Mouse (Mus musculus) hindbrain, embryonic 11.5 days (tissue): ENCODE measurements around the gene Sec14l1. TPM values are rescaled to one million over a fixed set of nuclear protein-coding genes. Genes with fewer than 3 reads are reported as not detected.

Source experiments
- ATAC-seq: fragments of 200-750 bp; cut with Nextera tagmentation; 2 replicates; pipeline ENCODE4 v1.8.0; 2017; ENCODE audit warnings: mild to moderate bottlenecking, moderate TSS enrichment, moderate library complexity; ENCODE audit not compliant: low FRiP score
- DNase-seq: peaks from one replicate; pipeline ENCODE4 v3.0.0-alpha.2; 2015; ENCODE audit warnings: low spot score
- H3K27ac ChIP-seq: fragments of 300-500 bp; sonication (generic); 2 replicates; pipeline ENCODE4 v1.5.1; 2014; ENCODE audit warnings: mild to moderate bottlenecking, low read depth, low read length
- H3K27me3 ChIP-seq: fragments of 300-500 bp; sonication (generic); 2 replicates; pipeline ENCODE4 v1.6.1; 2014; ENCODE audit warnings: mild to moderate bottlenecking, low read length, moderate library complexity, mixed read lengths; ENCODE audit not compliant: control insufficient read depth, insufficient read depth
- H3K36me3 ChIP-seq: fragments of 300-500 bp; sonication (generic); 2 replicates; pipeline ENCODE4 v1.6.1; 2014; ENCODE audit warnings: mild to moderate bottlenecking, low read length, moderate library complexity, mixed read lengths; ENCODE audit not compliant: control insufficient read depth, insufficient read depth
- H3K4me1 ChIP-seq: fragments of 300-500 bp; sonication (generic); replicated peaks from 2 replicates; pipeline ENCODE4 v1.6.1; 2014; ENCODE audit warnings: low read length, mixed read lengths; ENCODE audit not compliant: control insufficient read depth, insufficient read depth
- H3K4me2 ChIP-seq: fragments of 300-500 bp; sonication (generic); replicated peaks from 2 replicates; pipeline ENCODE4 v1.6.1; 2014; ENCODE audit warnings: mild to moderate bottlenecking, low read depth, low read length
- H3K4me3 ChIP-seq: fragments of 300-500 bp; sonication (generic); 2 replicates; pipeline ENCODE4 v1.5.1; 2014; ENCODE audit warnings: low read depth, low read length
- H3K9ac ChIP-seq: fragments of 300-500 bp; sonication (generic); 2 replicates; pipeline ENCODE4 v1.6.1; 2014; ENCODE audit warnings: low read depth, low read length
- H3K9me3 ChIP-seq: fragments of 300-500 bp; sonication (generic); 2 replicates; pipeline ENCODE4 v1.6.1; 2016; ENCODE audit warnings: low read length; ENCODE audit not compliant: control insufficient read depth
- WGBS: fragments of 180-500 bp; shearing (Covaris S2); extraction: QIAGEN DNeasy Blood & Tissue Kit; methylation state at CpG from one replicate; pipeline ENCODE4 v1.1.7; 2014; 5-methylcytosine and 5-hydroxymethylcytosine counted together
- polyA plus RNA-seq: library from polyadenylated mRNA; unstranded; fragments of >200 nt; fragmentation: Nextera tagmentation; extraction: Ambion mirVana; gene quantifications from 2 replicates; pipeline ENCODE4 v1.2.1, GENCODE M21; 2014

The Sec14l1 gene
- polyA plus RNA-seq, 1 experiment from 2014 or later = 36.9 TPM

DNA sequence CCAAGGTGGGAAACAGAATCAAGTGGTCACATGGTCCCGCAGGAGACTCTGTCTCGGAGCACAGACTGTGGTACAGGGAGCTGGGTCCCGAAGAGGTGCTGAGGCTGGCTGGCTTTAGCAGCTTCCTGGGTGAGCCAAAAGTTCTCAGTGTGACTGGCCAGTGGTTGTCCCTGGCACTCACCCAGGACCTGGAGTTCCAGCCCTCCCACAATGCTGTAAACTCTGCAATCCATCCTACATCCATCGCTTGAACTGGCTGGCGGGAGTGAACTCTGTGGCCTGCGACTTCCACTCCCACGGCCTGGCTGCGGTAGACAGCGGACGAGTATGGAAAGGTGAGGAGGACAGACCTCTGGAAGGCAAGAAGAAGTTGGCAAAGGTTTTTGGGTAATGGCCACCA, 11.4 kb upstream of the Sec14l1 start:
- DNase-seq = no peak
- 88% methylated on average over 10 of the region's 10 CpGs for WGBS

DNA sequence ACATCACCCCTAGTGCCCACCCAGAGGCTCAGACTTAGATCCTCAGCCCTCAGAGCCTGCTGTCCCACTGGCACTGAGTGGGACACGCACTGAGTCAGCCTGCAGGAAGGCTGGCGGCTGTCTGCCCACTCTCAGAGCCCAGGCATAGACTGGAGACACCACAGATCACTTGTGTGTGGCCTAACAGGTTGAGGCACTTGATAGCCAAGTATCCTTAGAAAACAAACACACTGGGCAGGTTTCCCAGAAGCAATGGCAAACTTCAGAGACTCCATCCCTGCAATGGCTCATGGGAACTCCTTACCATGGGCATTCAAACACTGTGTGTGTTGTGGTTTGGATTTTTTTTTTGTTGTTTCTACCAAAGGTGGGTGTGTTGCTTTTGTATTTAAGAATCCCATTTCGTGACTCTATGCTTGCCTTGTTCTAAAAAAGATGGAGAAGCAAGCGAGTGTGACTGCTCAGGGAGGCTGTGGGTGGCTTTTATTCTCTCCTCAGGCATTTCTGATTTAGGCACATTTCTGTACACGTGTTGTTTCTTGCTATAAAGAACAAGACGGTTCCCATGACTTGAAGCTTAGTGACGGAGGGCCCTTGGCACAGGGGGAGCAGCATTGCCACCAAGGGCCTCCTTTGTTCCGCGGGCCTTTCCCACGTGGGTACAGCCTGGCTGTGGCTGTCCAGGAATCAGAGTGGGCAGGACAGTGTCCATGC, 10.8 kb upstream of the Sec14l1 start:
- Histone ChIP-seq H3K9me3 (no peaks in the 10 kb centered on the region), H3K4me2 (no peak overlapping the region), H3K36me3 (no peaks in the 10 kb centered on the region), H3K27me3 (no peaks in the 10 kb centered on the region), H3K9ac (no peak overlapping the region), H3K4me3 (no peak overlapping the region), H3K4me1 (0 out of 2 replicates have a peak, but pooled peaks cover 2% of the 10 kb centered on the region), H3K27ac (no peak overlapping the region)
- 83% methylated on average over 10 of the region's 10 CpGs for WGBS
- ATAC-seq = no peak
- DNase-seq = no peak

More for the DNA sequence above, 11.4 kb upstream of the Sec14l1 start:
- no peak for ATAC-seq
- Histone ChIP-seq H3K4me2 (no peak overlapping the region), H3K9ac (no peak overlapping the region), H3K9me3 (no peaks in the 10 kb centered on the region), H3K4me3 (no peak overlapping the region), H3K4me1 (0 out of 2 replicates have a peak, but pooled peaks cover 2% of the 10 kb centered on the region), H3K27me3 (no peaks in the 10 kb centered on the region), H3K36me3 (no peaks in the 10 kb centered on the region), H3K27ac (no peak overlapping the region)

DNA sequence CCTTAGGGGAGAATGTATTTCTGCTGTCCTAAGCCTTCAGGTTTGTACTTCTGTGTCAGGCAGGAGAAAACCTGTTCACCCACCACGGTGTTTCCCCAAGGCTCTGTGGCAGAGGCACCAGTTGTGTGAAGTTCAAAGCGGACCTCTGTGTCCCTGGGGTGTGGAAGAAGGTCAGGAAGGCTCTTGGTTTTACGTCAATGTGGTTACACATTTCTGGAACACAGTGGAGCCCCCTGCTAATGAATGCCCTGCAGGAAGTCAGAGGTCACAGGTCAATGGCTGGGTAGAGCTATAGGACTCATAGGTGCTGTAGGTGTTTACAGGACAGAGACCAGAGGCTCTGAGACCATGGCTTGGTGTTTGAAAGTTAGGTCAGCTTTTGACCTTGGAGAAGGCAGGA, 9.7 kb upstream of the Sec14l1 start:
- Histone ChIP-seq H3K27me3 (no peaks in the 10 kb centered on the region), H3K4me2 (no peak overlapping the region), H3K4me1 (0 out of 2 replicates have a peak, but pooled peaks cover 2% of the 10 kb centered on the region), H3K36me3 (no peaks in the 10 kb centered on the region), H3K9me3 (no peaks in the 10 kb centered on the region), H3K9ac (no peak overlapping the region), H3K4me3 (no peak overlapping the region), H3K27ac (no peak overlapping the region)
- 64% methylated on average over 3 of the region's 3 CpGs for WGBS
- no peak for ATAC-seq
- no peak for DNase-seq

DNA sequence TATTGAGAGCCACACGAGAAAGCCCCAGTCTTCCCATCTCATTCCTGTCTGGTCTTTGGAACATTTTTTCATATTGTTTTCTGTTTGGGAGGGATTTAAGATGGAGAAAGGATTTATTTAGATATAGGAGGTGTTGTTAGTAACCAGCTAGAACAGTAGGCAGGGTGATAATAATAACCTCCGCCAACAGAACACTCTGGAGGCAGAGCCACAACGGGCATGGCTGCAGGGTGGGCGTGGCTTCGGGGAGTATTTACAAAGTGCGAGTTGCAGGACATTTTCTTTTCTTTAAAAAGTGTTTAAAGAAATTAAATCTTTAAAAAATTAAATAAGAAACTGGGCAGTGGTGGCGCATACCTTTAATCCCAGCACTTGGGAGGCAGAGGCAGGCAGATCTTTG, 9.1 kb upstream of the Sec14l1 start:
- no peak overlapping the region for H3K9ac ChIP-seq
- H3K4me1 ChIP-seq = 0 out of 2 replicates have a peak, but pooled peaks cover 2% of the 10 kb centered on the region
- no peaks in the 10 kb centered on the region for H3K9me3 ChIP-seq
- H3K4me2 ChIP-seq = no peak overlapping the region
- DNase-seq (no peak), ATAC-seq (no peak)
- no peak overlapping the region for H3K27ac ChIP-seq
- WGBS = 87% methylated on average over 7 of the region's 7 CpGs
- no peak overlapping the region for H3K4me3 ChIP-seq
- no peaks in the 10 kb centered on the region for H3K36me3 ChIP-seq
- H3K27me3 ChIP-seq = no peaks in the 10 kb centered on the region

DNA sequence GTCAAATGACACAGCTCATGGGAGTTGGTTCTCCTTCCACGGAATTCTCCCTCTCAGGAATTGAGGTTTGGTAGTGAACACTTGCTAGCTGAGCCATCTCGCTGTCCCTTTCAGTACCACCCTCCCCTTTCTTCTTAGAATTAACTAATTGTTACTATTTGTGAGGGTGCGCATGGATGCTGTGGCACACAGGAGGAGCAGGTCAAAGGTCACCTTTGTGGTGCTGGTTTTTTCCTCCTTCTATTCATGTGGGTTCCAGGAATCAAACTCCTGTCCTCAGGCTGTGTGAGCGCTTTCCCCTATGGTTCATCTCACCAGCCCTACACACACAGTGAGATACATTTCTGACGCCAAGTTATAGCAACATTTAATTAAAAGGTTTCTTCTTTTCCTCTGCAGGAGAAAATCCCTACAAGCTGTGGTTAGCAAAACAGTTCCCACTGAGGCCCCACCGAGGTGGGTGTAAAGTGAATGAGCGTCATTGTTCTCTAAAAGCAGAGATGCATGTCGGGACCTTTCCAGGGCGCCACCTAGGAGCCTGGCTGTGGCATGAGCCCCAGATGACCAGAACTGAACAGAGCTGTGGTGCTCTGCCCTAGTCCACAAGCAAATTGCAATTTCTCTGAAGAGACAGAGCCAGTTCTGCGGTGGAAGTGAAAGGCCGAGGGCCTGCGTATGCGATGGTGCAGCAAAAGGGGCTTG, 8.2 kb upstream of the Sec14l1 start:
- Histone ChIP-seq H3K36me3 (no peaks in the 10 kb centered on the region), H3K27ac (peak overlapping the region; percentile 31; the same call in 1 of the 2 replicates), H3K4me3 (no peak overlapping the region), H3K4me2 (no peak overlapping the region), H3K4me1 (0 out of 2 replicates have a peak, but pooled peaks cover 2% of the 10 kb centered on the region), H3K9me3 (no peaks in the 10 kb centered on the region), H3K9ac (no peak overlapping the region), H3K27me3 (no peaks in the 10 kb centered on the region)
- WGBS = 19% methylated on average over 13 of the region's 13 CpGs
- 0 out of 2 replicates have a peak, but pooled peaks have one; percentile 47 for ATAC-seq
- peak; percentile 65 for DNase-seq

DNA sequence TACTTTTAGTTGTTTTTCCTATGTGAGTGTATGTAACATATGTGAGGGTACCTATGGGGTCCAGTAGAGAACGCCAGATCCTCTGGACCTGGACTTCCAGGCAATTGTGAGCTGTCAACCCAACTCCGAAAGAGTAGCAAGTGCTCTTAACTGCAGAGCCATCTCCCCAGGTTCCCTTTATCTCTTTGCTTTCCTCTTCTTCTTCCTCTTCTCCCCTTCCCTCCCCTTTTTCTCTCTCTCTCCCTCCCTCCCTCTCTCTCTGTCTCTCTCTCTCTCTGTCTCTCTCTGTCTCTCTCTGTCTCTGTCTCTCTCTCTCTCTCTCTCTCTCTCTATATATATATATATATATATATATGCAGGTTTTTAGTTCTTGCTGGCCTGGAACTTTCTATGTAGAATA, 7.1 kb upstream of the Sec14l1 start:
- Histone ChIP-seq H3K36me3 (no peaks in the 10 kb centered on the region), H3K9me3 (no peaks in the 10 kb centered on the region), H3K27ac (no peak overlapping the region), H3K4me3 (no peak overlapping the region), H3K27me3 (no peaks in the 10 kb centered on the region), H3K9ac (no peak overlapping the region), H3K4me2 (no peak overlapping the region), H3K4me1 (0 out of 2 replicates have a peak, but pooled peaks cover 2% of the 10 kb centered on the region)
- no peak for DNase-seq
- 95% methylated on average over 2 of the region's 2 CpGs for WGBS
- no peak for ATAC-seq

DNA sequence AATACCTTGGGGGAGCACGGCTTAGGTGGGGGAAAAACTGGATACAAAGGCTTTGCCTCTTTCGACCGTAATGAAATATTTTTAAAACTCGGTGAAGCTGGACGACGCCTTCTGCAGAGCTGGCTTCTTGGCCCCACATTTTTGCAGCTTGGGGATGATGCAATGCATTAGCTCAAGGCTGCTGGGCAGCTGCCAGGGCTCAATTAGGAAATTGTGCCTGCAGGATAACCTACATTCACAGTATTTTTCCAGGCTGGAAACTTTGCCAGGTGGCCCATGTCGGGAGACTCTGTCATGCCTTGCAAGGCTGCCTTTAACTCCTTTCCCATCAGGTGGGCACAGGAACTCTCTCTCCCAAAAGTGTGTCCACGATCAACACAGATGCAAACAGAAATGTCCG, 6.4 kb upstream of the Sec14l1 start:
- Histone ChIP-seq H3K4me2 (no peak overlapping the region), H3K36me3 (no peaks in the 10 kb centered on the region), H3K9me3 (no peaks in the 10 kb centered on the region), H3K4me3 (no peak overlapping the region), H3K9ac (no peak overlapping the region), H3K27ac (no peak overlapping the region), H3K4me1 (0 out of 2 replicates have a peak, but pooled peaks cover 2% of the 10 kb centered on the region), H3K27me3 (no peaks in the 10 kb centered on the region)
- WGBS = 86% methylated on average over 9 of the region's 9 CpGs
- ATAC-seq (no peak), DNase-seq (no peak)

DNA sequence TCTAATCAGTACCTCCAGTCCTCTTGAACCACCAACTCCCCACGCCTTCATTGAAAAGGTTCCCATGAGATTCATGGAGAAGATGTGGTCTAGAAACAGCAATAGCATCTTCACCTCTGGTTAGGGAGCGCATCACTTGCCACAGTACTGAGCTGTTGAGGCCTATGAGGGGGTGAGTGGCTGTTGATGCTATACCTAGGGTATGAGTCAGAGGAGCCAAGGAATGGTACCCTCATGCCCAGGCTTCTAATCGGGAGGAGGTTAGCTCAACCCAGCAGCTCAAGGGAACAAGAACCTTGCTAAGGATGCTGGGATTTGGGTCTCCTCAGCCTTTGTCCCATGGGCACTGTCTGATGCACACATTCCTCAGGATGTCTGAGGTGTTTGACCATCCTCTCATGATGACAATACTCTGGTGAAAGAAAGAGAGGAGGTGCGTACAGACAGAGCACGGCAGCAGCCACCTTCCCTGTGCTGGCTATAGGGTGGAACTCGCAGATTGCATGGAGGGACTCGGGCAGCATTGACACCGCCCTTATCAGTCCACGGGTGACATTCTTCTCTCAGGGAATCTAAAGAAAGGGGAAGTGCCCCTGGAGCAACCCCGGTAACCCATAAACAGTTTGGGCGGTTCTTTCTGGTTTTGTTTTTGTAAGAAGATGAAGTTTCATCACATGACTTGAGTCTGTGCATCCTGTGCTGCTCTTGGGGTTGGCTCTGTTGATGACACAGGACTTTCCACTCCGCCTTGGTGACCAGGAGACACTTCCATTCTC, 5.6 kb upstream of the Sec14l1 start:
- Histone ChIP-seq H3K9ac (no peak overlapping the region), H3K4me2 (no peak overlapping the region), H3K9me3 (no peaks in the 10 kb centered on the region), H3K27me3 (no peaks in the 10 kb centered on the region), H3K4me1 (peaks cover 4% of the 10 kb centered on the region; the same call in 1 of the 2 replicates), H3K27ac (no peak overlapping the region), H3K36me3 (no peaks in the 10 kb centered on the region), H3K4me3 (no peak overlapping the region)
- ATAC-seq = no peak
- WGBS = 90% methylated on average over 12 of the region's 12 CpGs
- no peak for DNase-seq
